Comparison of ENCODE assay signal across 8 mouse cellular contexts in genomic region chr14:75753991-75754817, GRCm38 (mm10). TPM values are rescaled to one million over a fixed set of nuclear protein-coding genes. Genes with fewer than 3 reads are reported as not detected.
DNase-seq lines count a peak whose midpoint lies in the region; ATAC-seq lines count a peak whose summit lies in the region.

Cog3 (minus strand) TSS chr14:75754517.

- under 1% methylated on average over 77 of the region's 78 CpGs for WGBS in hindbrain, embryonic 11.5 days

- H3K9ac ChIP-seq in hindbrain, embryonic 11.5 days (ENCODE audit: low read depth, low read length): peak within 1 kb of the TSS; percentile 90

- peak; percentile 95 for DNase-seq in Muller cell, postnatal 12 days (ENCODE audit: inconsistent ontology term)
- DNase-seq in cerebellum, adult 9-11 months: peak; percentile 97
- DNase-seq in frontal cortex, adult 2 months (ENCODE audit: extremely low spot score in 1 of 2, low spot score in 1 of 2): peak; percentile 95 to 99
- DNase-seq in hindbrain, embryonic 11.5 days (ENCODE audit: low spot score): peak; percentile 95
- DNase-seq in layer of hippocampus, postnatal 10 days (ENCODE audit: low spot score in 2 of 2): peak; percentile 99
- DNase-seq in lung, postnatal 10 days: peak; percentile 98
- peak; percentile 98 for DNase-seq in ovary, postnatal 36 days (ENCODE audit: low spot score)
- peak; percentile 99 for DNase-seq in thymus, postnatal 25 days

- H3K4me1 ChIP-seq in hindbrain, embryonic 11.5 days (replicated peaks; ENCODE audit: control insufficient read depth, insufficient read depth, low read length): peaks cover 3% of the 10 kb centered on the region; the same call in 1 of the 2 replicates

- H3K27me3 ChIP-seq in hindbrain, embryonic 11.5 days (ENCODE audit: control insufficient read depth, insufficient read depth, low read length): no peaks in the 10 kb centered on the region

- H3K9me3 ChIP-seq in hindbrain, embryonic 11.5 days (ENCODE audit: control insufficient read depth, low read length): no peaks in the 10 kb centered on the region

- peak; percentile 97 for ATAC-seq in hindbrain, embryonic 11.5 days (ENCODE audit: low FRiP score)

- peak within 1 kb of the TSS; percentile 80 for H3K27ac ChIP-seq in hindbrain, embryonic 11.5 days (ENCODE audit: low read depth, low read length)

- no peaks in the 10 kb centered on the region for H3K36me3 ChIP-seq in hindbrain, embryonic 11.5 days (ENCODE audit: control insufficient read depth, insufficient read depth, low read length)

- peak within 1 kb of the TSS; percentile 75 for H3K4me2 ChIP-seq in hindbrain, embryonic 11.5 days (replicated peaks; ENCODE audit: low read depth, low read length)

- peak within 1 kb of the TSS; percentile 96 for H3K4me3 ChIP-seq in hindbrain, embryonic 11.5 days (ENCODE audit: low read depth, low read length)

RNA-seq across cellular contexts. Expression of gene Cog3, which starts in this region (rescaled TPM):
- polyA plus RNA-seq in frontal cortex, adult 2 months (2012; rRNA removed): 22.5 and 24.9 TPM in 2 replicates
- 23.2 and 28.2 TPM in 2 replicates for polyA plus RNA-seq in hindbrain, embryonic 11.5 days (2014; fragmentation: Nextera tagmentation; extraction: Ambion mirVana)
- total RNA-seq in layer of hippocampus, postnatal 10 days (2021): 10 to 100 TPM; 23.0 to 25.3 TPM

Comparison
In these comparisons a context has a peak if more than half of its experiments do, and no peak if none do; other contexts are left out.
1. Peak in every context shown above with its lines: DNase-seq, ATAC-seq, H3K4me3 ChIP-seq and H3K27ac ChIP-seq.